Mouse (Mus musculus): ENCODE results near the gene Bmpr1a. TPM values are rescaled to one million over a fixed set of nuclear protein-coding genes. Genes with fewer than 3 reads are reported as not detected.

Bmpr1a gene
- polyA plus RNA-seq, 1 experiment from 2014 or later: 36.2 TPM

GRCm38 (mm10) chr14:34505309-34505708 lies 2.2 kb upstream of the Bmpr1a start:
- peak overlapping the region; percentile 61 for H3K27ac ChIP-seq
- no peak for ATAC-seq (replicated peaks; ENCODE audit: insufficient number of reproducible peaks, insufficient read depth, low FRiP score, low read depth)
- H3K4me3 ChIP-seq: no peak overlapping the region
- no peaks in the 10 kb centered on the region for H3K36me3 ChIP-seq
- no peak overlapping the region for H3K9ac ChIP-seq
- 37% methylated on average over 7 of the region's 7 CpGs for WGBS
- no peak overlapping the region for H3K4me2 ChIP-seq
- peaks cover 6% of the 10 kb centered on the region; the same call in 1 of the 2 replicates for H3K27me3 ChIP-seq
- H3K4me1 ChIP-seq (replicated peaks): peaks cover 43% of the 10 kb centered on the region
- no peaks in the 10 kb centered on the region for H3K9me3 ChIP-seq (replicated peaks)

- H3K9me3 ChIP-seq (replicated peaks): no peaks in the 10 kb centered on the region
- no peak overlapping the region for H3K4me3 ChIP-seq
- no peak overlapping the region for H3K27ac ChIP-seq
- WGBS: 74% methylated on average over 5 of the region's 5 CpGs
- H3K4me2 ChIP-seq: no peak overlapping the region
- no peak overlapping the region for H3K9ac ChIP-seq
- peaks cover 52% of the 10 kb centered on the region for H3K4me1 ChIP-seq (replicated peaks)
- H3K27me3 ChIP-seq: peaks cover 6% of the 10 kb centered on the region; the same call in 1 of the 2 replicates
- H3K36me3 ChIP-seq: no peaks in the 10 kb centered on the region
- no peak for ATAC-seq (replicated peaks; ENCODE audit: insufficient number of reproducible peaks, insufficient read depth, low FRiP score, low read depth)
Measured at GRCm38 (mm10) chr14:34504377-34504776, 1.2 kb upstream of the Bmpr1a start.

- WGBS: 61% methylated on average over 6 of the region's 6 CpGs
- Histone ChIP-seq H3K27ac (peak overlapping the region; percentile 99), H3K27me3 (peaks cover 6% of the 10 kb centered on the region; the same call in 1 of the 2 replicates), H3K36me3 (no peaks in the 10 kb centered on the region), H3K9me3 (replicated peaks) (no peaks in the 10 kb centered on the region), H3K4me2 (peak overlapping the region; percentile 71; the same call in 1 of the 2 replicates), H3K4me3 (no peak overlapping the region), H3K9ac (no peak overlapping the region), H3K4me1 (replicated peaks) (peaks cover 55% of the 10 kb centered on the region)
- ATAC-seq (replicated peaks; ENCODE audit: insufficient number of reproducible peaks, insufficient read depth, low FRiP score, low read depth): no peak
Measured at GRCm38 (mm10) chr14:34503759-34504158, 618 bp upstream of the Bmpr1a start.

- peaks cover 57% of the 10 kb centered on the region for H3K4me1 ChIP-seq (replicated peaks)
- under 1% methylated on average over 68 of the region's 115 CpGs for WGBS
Measured at GRCm38 (mm10) chr14:34502475-34503324, 441 bp downstream of the Bmpr1a start.

GRCm38 (mm10) chr14:34501804-34502474 lies 1.2 kb downstream of the Bmpr1a start:
- ATAC-seq (replicated peaks; ENCODE audit: insufficient number of reproducible peaks, insufficient read depth, low FRiP score, low read depth): peak; percentile 19
- WGBS: under 1% methylated on average over 76 of the region's 77 CpGs
- H3K9me3 ChIP-seq (replicated peaks): no peaks in the 10 kb centered on the region
- peak overlapping the region; percentile 99 for H3K9ac ChIP-seq
- peak overlapping the region; percentile 99 for H3K27ac ChIP-seq
- H3K27me3 ChIP-seq: peaks cover 6% of the 10 kb centered on the region; the same call in 1 of the 2 replicates
- H3K4me1 ChIP-seq (replicated peaks): peaks cover 63% of the 10 kb centered on the region
- peak overlapping the region; percentile 71 for H3K4me2 ChIP-seq
- H3K36me3 ChIP-seq: no peaks in the 10 kb centered on the region
- peak overlapping the region; percentile 78 for H3K4me3 ChIP-seq

More at GRCm38 (mm10) chr14:34502475-34503324, 441 bp downstream of the Bmpr1a start:
- peak overlapping the region; percentile 99 for H3K27ac ChIP-seq
- H3K4me2 ChIP-seq: peak overlapping the region; percentile 71
- H3K4me3 ChIP-seq: peak overlapping the region; percentile 78
- peak; percentile 87 for ATAC-seq (replicated peaks; ENCODE audit: insufficient number of reproducible peaks, insufficient read depth, low FRiP score, low read depth)
- H3K9ac ChIP-seq: peak overlapping the region; percentile 99
- peaks cover 6% of the 10 kb centered on the region; the same call in 1 of the 2 replicates for H3K27me3 ChIP-seq
- H3K36me3 ChIP-seq: no peaks in the 10 kb centered on the region
- no peaks in the 10 kb centered on the region for H3K9me3 ChIP-seq (replicated peaks)

- H3K9ac ChIP-seq: peak overlapping the region; percentile 99
- no peaks in the 10 kb centered on the region for H3K36me3 ChIP-seq
- peaks cover 4% of the 10 kb centered on the region; the same call in 1 of the 2 replicates for H3K27me3 ChIP-seq
- ATAC-seq (replicated peaks; ENCODE audit: insufficient number of reproducible peaks, insufficient read depth, low FRiP score, low read depth): no peak
- WGBS: under 1% methylated on average over 16 of the region's 16 CpGs
- H3K4me2 ChIP-seq: peak overlapping the region; percentile 71
- H3K4me1 ChIP-seq (replicated peaks): peaks cover 64% of the 10 kb centered on the region
- no peaks in the 10 kb centered on the region for H3K9me3 ChIP-seq (replicated peaks)
- H3K4me3 ChIP-seq: peak overlapping the region; percentile 78
- peak overlapping the region; percentile 99 for H3K27ac ChIP-seq
Measured at GRCm38 (mm10) chr14:34501447-34501803, 1.7 kb downstream of the Bmpr1a start.

- 6% methylated on average over 4 of the region's 4 CpGs for WGBS
- peak overlapping the region; percentile 71 for H3K4me2 ChIP-seq
Measured at GRCm38 (mm10) chr14:34500309-34500708, 2.8 kb downstream of the Bmpr1a start.

GRCm38 (mm10) chr14:34499664-34500063 lies 3.5 kb downstream of the Bmpr1a start:
- H3K9ac ChIP-seq: 0 out of 2 replicates have a peak overlapping the region, but pooled peaks have one; percentile 32
- H3K27ac ChIP-seq: peak overlapping the region; percentile 20; the same call in 1 of the 2 replicates
- no peaks in the 10 kb centered on the region for H3K27me3 ChIP-seq
- WGBS: 46% methylated on average over 4 of the region's 4 CpGs
- peak overlapping the region; percentile 71 for H3K4me2 ChIP-seq
- H3K9me3 ChIP-seq (replicated peaks): no peaks in the 10 kb centered on the region
- no peak for ATAC-seq (replicated peaks; ENCODE audit: insufficient number of reproducible peaks, insufficient read depth, low FRiP score, low read depth)
- peak overlapping the region; percentile 78; the same call in 1 of the 2 replicates for H3K4me3 ChIP-seq
- H3K4me1 ChIP-seq (replicated peaks): peaks cover 59% of the 10 kb centered on the region
- H3K36me3 ChIP-seq: no peaks in the 10 kb centered on the region

More at GRCm38 (mm10) chr14:34500309-34500708, 2.8 kb downstream of the Bmpr1a start:
- H3K27ac ChIP-seq: 0 out of 2 replicates have a peak overlapping the region, but pooled peaks have one; percentile 20
- ATAC-seq (replicated peaks; ENCODE audit: insufficient number of reproducible peaks, insufficient read depth, low FRiP score, low read depth): no peak
- peaks cover 64% of the 10 kb centered on the region for H3K4me1 ChIP-seq (replicated peaks)
- H3K27me3 ChIP-seq: no peaks in the 10 kb centered on the region
- peak overlapping the region; percentile 32 for H3K9ac ChIP-seq
- H3K36me3 ChIP-seq: no peaks in the 10 kb centered on the region
- peak overlapping the region; percentile 78 for H3K4me3 ChIP-seq
- H3K9me3 ChIP-seq (replicated peaks): no peaks in the 10 kb centered on the region

GRCm38 (mm10) chr14:34497346-34497745 lies 5.8 kb downstream of the Bmpr1a start:
- no peak overlapping the region for H3K4me3 ChIP-seq
- no peak overlapping the region for H3K27ac ChIP-seq
- WGBS: 58% methylated on average over 3 of the region's 3 CpGs
- no peak overlapping the region for H3K4me2 ChIP-seq
- H3K36me3 ChIP-seq: no peaks in the 10 kb centered on the region
- H3K9me3 ChIP-seq (replicated peaks): no peaks in the 10 kb centered on the region
- no peak for ATAC-seq (replicated peaks; ENCODE audit: insufficient number of reproducible peaks, insufficient read depth, low FRiP score, low read depth)
- H3K9ac ChIP-seq: no peak overlapping the region
- H3K27me3 ChIP-seq: no peaks in the 10 kb centered on the region
- H3K4me1 ChIP-seq (replicated peaks): peaks cover 56% of the 10 kb centered on the region

- ATAC-seq (replicated peaks; ENCODE audit: insufficient number of reproducible peaks, insufficient read depth, low FRiP score, low read depth): no peak
- H3K27me3 ChIP-seq: no peaks in the 10 kb centered on the region
- H3K4me3 ChIP-seq: no peak overlapping the region
- 80% methylated on average over 3 of the region's 3 CpGs for WGBS
- no peak overlapping the region for H3K9ac ChIP-seq
- no peak overlapping the region for H3K4me2 ChIP-seq
- H3K27ac ChIP-seq: no peak overlapping the region
- peaks cover 64% of the 10 kb centered on the region for H3K4me1 ChIP-seq (replicated peaks)
- no peaks in the 10 kb centered on the region for H3K9me3 ChIP-seq (replicated peaks)
- no peaks in the 10 kb centered on the region for H3K36me3 ChIP-seq
Measured at GRCm38 (mm10) chr14:34493682-34494081, 9.5 kb downstream of the Bmpr1a start.

GRCm38 (mm10) chr14:34492688-34493087 lies 10.5 kb downstream of the Bmpr1a start:
- Histone ChIP-seq H3K4me3 (no peak overlapping the region), H3K4me1 (replicated peaks) (peaks cover 64% of the 10 kb centered on the region), H3K9me3 (replicated peaks) (no peaks in the 10 kb centered on the region), H3K36me3 (no peaks in the 10 kb centered on the region), H3K27ac (no peak overlapping the region), H3K4me2 (no peak overlapping the region), H3K9ac (no peak overlapping the region), H3K27me3 (no peaks in the 10 kb centered on the region)
- no peak for ATAC-seq (replicated peaks; ENCODE audit: insufficient number of reproducible peaks, insufficient read depth, low FRiP score, low read depth)
- WGBS: 65% methylated on average over 2 of the region's 2 CpGs
